Mouse (Mus musculus): ENCODE data around the gene Cyp8b1. TPM values are rescaled to one million over a fixed set of nuclear protein-coding genes. Genes with fewer than 3 reads are reported as not detected.

Cyp8b1 gene
- polyA plus RNA-seq (2017; shearing (Covaris generic)): under 1 TPM in 1 of 2 experiments, not detected in 1; 0.26 TPM

DNA sequence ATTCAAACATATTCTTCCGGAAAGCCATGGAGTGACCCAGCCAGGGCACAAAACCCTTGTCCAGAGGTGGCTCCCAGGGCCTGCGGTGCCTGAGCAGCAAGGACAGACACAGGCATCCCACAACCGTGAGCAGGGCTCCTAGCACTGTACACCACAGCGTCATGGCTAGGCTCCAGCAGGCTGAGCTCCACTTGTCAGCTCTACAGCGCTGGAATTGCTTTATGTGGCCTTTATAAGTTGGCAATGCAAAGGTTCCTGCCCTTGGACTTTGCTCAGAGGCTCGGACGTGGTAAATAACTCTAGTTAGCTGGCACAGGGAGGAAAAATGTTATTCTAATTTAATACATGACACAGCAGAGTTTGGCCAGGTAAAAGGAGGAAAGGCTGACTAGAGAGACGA is at the start of gene Cyp8b1:
Gene Cyp8b1 (minus strand): TSS at position 204 of the 400 bp plus-strand sequence.

DNA sequence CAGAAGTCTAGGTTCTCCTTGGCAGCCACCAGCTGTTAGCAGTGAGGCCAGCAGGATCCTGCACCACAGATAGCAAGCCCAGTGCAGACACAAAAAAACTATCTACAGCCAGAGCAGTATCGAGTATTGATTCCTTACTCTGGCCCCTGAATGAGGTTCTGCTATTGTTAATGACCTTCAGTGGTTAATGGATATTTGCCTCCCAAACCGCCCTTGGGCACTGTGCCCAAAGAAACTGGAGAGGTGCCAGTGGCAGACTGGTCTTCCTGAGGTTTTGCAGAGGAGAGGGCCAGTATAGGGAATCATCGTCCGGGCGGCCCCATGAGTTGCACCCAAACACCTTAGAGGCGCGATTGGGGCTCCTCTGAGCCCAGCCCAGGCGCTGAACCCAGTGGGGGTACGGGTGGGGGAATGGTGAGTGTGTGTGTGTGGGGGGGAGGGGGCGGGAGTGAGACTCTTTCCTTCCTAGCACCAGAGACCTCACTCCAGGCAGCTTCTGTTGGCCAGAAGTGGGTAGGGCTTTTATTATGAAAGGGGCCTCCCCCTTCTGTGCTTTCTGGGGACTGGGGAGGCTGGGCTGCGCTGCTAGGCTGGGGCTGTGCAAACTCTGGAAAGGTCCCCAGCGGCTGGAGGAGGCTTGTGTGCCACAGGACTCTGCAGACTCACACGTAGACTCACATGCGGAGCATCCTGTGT is 34.5 kb upstream of the Cyp8b1 start, which contains the start of gene Fam198a:
Gene Fam198a (plus strand): TSS at position 571 of the 696 bp plus-strand sequence.

DNA sequence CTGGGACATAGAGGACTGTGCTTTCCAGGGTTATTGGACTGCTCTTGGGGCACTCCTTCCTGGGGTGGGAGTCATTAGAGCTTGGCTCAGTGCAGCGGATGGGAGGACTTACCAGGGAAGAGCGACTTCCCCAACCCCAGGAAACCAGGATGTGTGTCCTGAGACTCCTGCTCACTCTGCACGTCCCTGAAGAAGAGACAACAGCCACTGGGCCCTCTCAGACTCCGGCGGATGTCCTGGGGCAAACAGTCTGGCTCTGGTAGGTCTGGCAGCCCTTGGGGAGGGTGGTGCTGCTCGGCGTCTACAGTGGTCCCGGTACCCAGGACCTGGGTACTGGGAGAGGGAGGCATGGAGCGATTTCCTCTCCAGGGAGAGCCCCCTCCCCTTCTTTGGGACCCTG is 17.9 kb downstream of the Cyp8b1 start, which contains the start of gene Ackr2:
Gene Ackr2 (plus strand): TSS at position 111 of the 400 bp plus-strand sequence.

Other genes with a start within 250 kb of the Cyp8b1 start
- 10 to 100 TPM; 18.9 to 27.5 TPM for gene Sec22c, start 210.8 kb downstream of the Cyp8b1 start, polyA plus RNA-seq (2017; shearing (Covaris generic))
- gene Ss18l2, start 206.0 kb downstream of the Cyp8b1 start, polyA plus RNA-seq (2017; shearing (Covaris generic)): 10 to 100 TPM; 25.5 to 30.2 TPM
- 100 to 1,000 TPM; 110 to 125 TPM for gene Nktr, start 197.1 kb downstream of the Cyp8b1 start, polyA plus RNA-seq (2017; shearing (Covaris generic))
- under 1 TPM; 0.51 to 0.54 TPM for gene Zfp651, start 157.0 kb downstream of the Cyp8b1 start, polyA plus RNA-seq (2017; shearing (Covaris generic))
- gene Klhl40, start 138.7 kb downstream of the Cyp8b1 start, polyA plus RNA-seq (2017; shearing (Covaris generic)): not detected
- gene Hhatl, start 123.8 kb downstream of the Cyp8b1 start, polyA plus RNA-seq (2017; shearing (Covaris generic)): under 1 TPM in 1 of 2 experiments, not detected in 1; 0.86 TPM
- under 1 TPM in 1 of 2 experiments, not detected in 1; 0.27 TPM for gene Ccdc13, start 76.8 kb downstream of the Cyp8b1 start, polyA plus RNA-seq (2017; shearing (Covaris generic))
- gene Higd1a, start 57.9 kb downstream of the Cyp8b1 start, polyA plus RNA-seq (2017; shearing (Covaris generic)): 100 to 1,000 TPM; 101 to 111 TPM
- not detected for gene Ackr2, start 17.9 kb downstream of the Cyp8b1 start, polyA plus RNA-seq (2017; shearing (Covaris generic))
- under 1 TPM in 1 of 2 experiments, not detected in 1; 0.47 TPM for gene Fam198a, start 34.7 kb upstream of the Cyp8b1 start, polyA plus RNA-seq (2017; shearing (Covaris generic))
- not detected for gene Pomgnt2, start 80.8 kb upstream of the Cyp8b1 start, polyA plus RNA-seq (2017; shearing (Covaris generic))
- gene Snrk, start 201.0 kb upstream of the Cyp8b1 start, polyA plus RNA-seq (2017; shearing (Covaris generic)): 100 to 1,000 TPM in 1 of 2 experiments, 10 to 100 TPM in 1; 62.3 to 105 TPM